22 mouse cellular contexts compared by ENCODE assay signal in the genomic region with DNA sequence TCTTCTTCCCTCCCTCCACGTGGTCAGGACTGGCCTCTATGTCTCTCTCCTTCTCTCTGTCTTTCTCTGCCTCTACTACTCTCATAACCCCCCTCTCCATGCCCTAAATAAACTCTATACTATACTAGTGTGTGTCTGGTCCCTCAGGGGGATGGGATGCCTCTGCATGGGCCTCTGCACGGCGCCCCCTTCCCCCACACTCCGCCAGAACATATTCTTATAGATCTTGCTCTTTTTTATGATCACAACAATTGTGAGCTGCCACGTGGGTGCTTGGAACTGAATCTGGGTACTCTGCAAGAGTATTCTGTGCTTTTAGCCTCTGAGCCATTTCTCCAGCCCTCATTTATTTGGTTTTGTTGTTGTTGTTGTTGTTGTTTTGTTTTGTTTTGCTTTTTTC. TPM values are rescaled to one million over a fixed set of nuclear protein-coding genes. Genes with fewer than 3 reads are reported as not detected.
DNase-seq lines count a peak whose midpoint lies in the region; ATAC-seq and TF ChIP-seq lines count a peak whose summit lies in the region.
"Had no signal": no experiment of that assay in that cellular context is flagged by ENCODE, and none has a peak within 500 bp of the region (broad histone marks: within the 10 kb centered on the region; RNA-seq: fewer than 3 reads in every experiment).

No protein-coding gene starts in this region.

- no peak overlapping the region for H3K4me2 ChIP-seq in stomach, embryonic 15.5 days
- no peak overlapping the region for H3K4me2 ChIP-seq in stomach, postnatal 0 days (replicated peaks; ENCODE audit: low read depth)
- no peak overlapping the region for H3K4me2 ChIP-seq in midbrain, embryonic 15.5 days
- H3K4me2 ChIP-seq: embryonic facial prominence, embryonic 12.5 days; embryonic facial prominence, embryonic 15.5 days; forebrain, embryonic 15.5 days; heart, embryonic 11.5 days; hindbrain, embryonic 12.5 days; hindbrain, embryonic 15.5 days had no signal

- H3K9ac ChIP-seq in stomach, embryonic 15.5 days, result no peak overlapping the region
- no peak overlapping the region for H3K9ac ChIP-seq in stomach, postnatal 0 days (ENCODE audit: low read length)
- no peak overlapping the region for H3K9ac ChIP-seq in midbrain, embryonic 15.5 days
- H3K9ac ChIP-seq: embryonic facial prominence, embryonic 12.5 days; embryonic facial prominence, embryonic 15.5 days; forebrain, embryonic 15.5 days; hindbrain, embryonic 12.5 days; hindbrain, embryonic 15.5 days had no signal

- WGBS in stomach, embryonic 15.5 days, result 59% methylated on average over 5 of the region's 5 CpGs
- 52% methylated on average over 5 of the region's 5 CpGs for WGBS in stomach, postnatal 0 days
- WGBS in midbrain, embryonic 15.5 days, result 63% methylated on average over 5 of the region's 5 CpGs

- no peaks in the 10 kb centered on the region for H3K36me3 ChIP-seq in stomach, embryonic 15.5 days
- no peaks in the 10 kb centered on the region for H3K36me3 ChIP-seq in stomach, postnatal 0 days (ENCODE audit: control insufficient read depth, insufficient read depth, low read length)
- no peaks in the 10 kb centered on the region for H3K36me3 ChIP-seq in midbrain, embryonic 15.5 days (replicated peaks)
- H3K36me3 ChIP-seq: embryonic facial prominence, embryonic 12.5 days; embryonic facial prominence, embryonic 15.5 days; forebrain, embryonic 15.5 days; hindbrain, embryonic 12.5 days; hindbrain, embryonic 15.5 days had no signal

- peak; percentile 82 for DNase-seq in heart, adult 11 months
- no peak for DNase-seq in heart, adult 8-10 months (ENCODE audit: low spot score)
- no peak for DNase-seq in stomach, postnatal 0 days (ENCODE audit: low spot score)
- peak; percentile 66 for DNase-seq in thymus, postnatal 14 days
- DNase-seq in thymus, postnatal 4 days, result peak; percentile 67
- no peak for DNase-seq in embryo, embryonic 11 days
- DNase-seq: adrenal gland, adult 8-10 months; adrenal gland, postnatal 25 days; cerebellum, adult 18-20 months; cerebellum, adult 9-10 months; cerebellum, postnatal 14 days; gastrocnemius, postnatal 25 days; heart, adult 2 months had no signal

- H3K4me1 ChIP-seq in stomach, embryonic 15.5 days, result no peaks in the 10 kb centered on the region; the same call in 1 of the 2 replicates
- H3K4me1 ChIP-seq in stomach, postnatal 0 days (replicated peaks; ENCODE audit: control insufficient read depth, insufficient read depth), result no peaks in the 10 kb centered on the region
- H3K4me1 ChIP-seq in midbrain, embryonic 15.5 days, result no peaks in the 10 kb centered on the region
- H3K4me1 ChIP-seq: embryonic facial prominence, embryonic 12.5 days; forebrain, embryonic 15.5 days; hindbrain, embryonic 12.5 days; hindbrain, embryonic 15.5 days had no signal

- H3K27ac ChIP-seq in stomach, embryonic 15.5 days, result no peak overlapping the region
- no peak overlapping the region for H3K27ac ChIP-seq in stomach, postnatal 0 days (replicated peaks)
- no peak overlapping the region for H3K27ac ChIP-seq in midbrain, embryonic 15.5 days
- H3K27ac ChIP-seq: embryonic facial prominence, embryonic 12.5 days; embryonic facial prominence, embryonic 15.5 days; forebrain, embryonic 15.5 days; heart, adult 2 months; hindbrain, embryonic 12.5 days; hindbrain, embryonic 15.5 days had no signal

- peak; percentile 18; the same call in 1 of the 2 replicates for ATAC-seq in stomach, embryonic 15.5 days (ENCODE audit: insufficient read depth, low FRiP score, low read depth)
- no peak for ATAC-seq in stomach, postnatal 0 days (ENCODE audit: low FRiP score, low TSS enrichment)
- ATAC-seq in midbrain, embryonic 15.5 days (replicated peaks), result no peak
- ATAC-seq: activated CD4-positive, CD25-positive, alpha-beta regulatory T cell, adult 4 months; forebrain, embryonic 15.5 days had no signal

- no peaks in the 10 kb centered on the region for H3K27me3 ChIP-seq in stomach, embryonic 15.5 days (replicated peaks)
- no peaks in the 10 kb centered on the region for H3K27me3 ChIP-seq in stomach, postnatal 0 days (ENCODE audit: control insufficient read depth, insufficient read depth, low read length)
- no peaks in the 10 kb centered on the region for H3K27me3 ChIP-seq in midbrain, embryonic 15.5 days (replicated peaks)
- H3K27me3 ChIP-seq: embryonic facial prominence, embryonic 12.5 days; embryonic facial prominence, embryonic 15.5 days; forebrain, embryonic 15.5 days; hindbrain, embryonic 12.5 days; hindbrain, embryonic 15.5 days had no signal

- TF ChIP-seq CTCF in stomach, postnatal 0 days (IDR thresholded peaks at IDR 0.05; ENCODE audit: low read depth), result no peak

- no peaks in the 10 kb centered on the region for H3K9me3 ChIP-seq in stomach, embryonic 15.5 days
- no peaks in the 10 kb centered on the region for H3K9me3 ChIP-seq in stomach, postnatal 0 days (ENCODE audit: control insufficient read depth, low read length)
- H3K9me3 ChIP-seq in midbrain, embryonic 15.5 days, result no peaks in the 10 kb centered on the region
- H3K9me3 ChIP-seq: embryonic facial prominence, embryonic 12.5 days; embryonic facial prominence, embryonic 15.5 days; forebrain, embryonic 15.5 days; hindbrain, embryonic 12.5 days; hindbrain, embryonic 15.5 days had no signal

- H3K4me3 ChIP-seq in stomach, embryonic 15.5 days (replicated peaks), result no peak overlapping the region
- H3K4me3 ChIP-seq in stomach, postnatal 0 days (ENCODE audit: low read depth, low read length), result no peak overlapping the region
- no peak overlapping the region for H3K4me3 ChIP-seq in midbrain, embryonic 15.5 days
- H3K4me3 ChIP-seq: embryonic facial prominence, embryonic 12.5 days; embryonic facial prominence, embryonic 15.5 days; forebrain, embryonic 15.5 days; heart, adult 2 months; hindbrain, embryonic 12.5 days; hindbrain, embryonic 15.5 days had no signal

- no peak for TF ChIP-seq EP300 in stomach, postnatal 0 days (optimal IDR thresholded peaks at IDR 0.05)

RNA-seq across cellular contexts. Expression of a gene that starts 18.2 kb away (rescaled TPM):
- total RNA-seq in heart, adult 8-10 months (2022), result 10 to 100 TPM; 37.6 to 46.9 (median 40.8) TPM
- polyA plus RNA-seq in stomach, embryonic 15.5 days (2015; fragmentation: Nextera tagmentation; extraction: Ambion mirVana), result 130 and 140 TPM in 2 replicates
- polyA plus RNA-seq in stomach, postnatal 0 days (2015; fragmentation: Nextera tagmentation; extraction: Ambion mirVana), result 104 TPM in 2 replicates
- polyA plus RNA-seq in midbrain, embryonic 15.5 days (2015; fragmentation: Nextera tagmentation; extraction: Ambion mirVana), result 198 and 205 TPM in 2 replicates

Comparison
In these comparisons a context has a peak if more than half of its experiments do, and no peak if none do; other contexts are left out.
1. DNase-seq: peak in heart, adult 11 months (single experiment), thymus, postnatal 14 days (single experiment) and thymus, postnatal 4 days (single experiment); none in heart, adult 8-10 months (single experiment), stomach, postnatal 0 days (single experiment) and embryo, embryonic 11 days (single experiment).